Mouse (Mus musculus) liver, embryonic 14.5 days (tissue): Measurements from ENCODE around the gene Fgf4.

ENCODE experiments used
- CTCF ChIP-seq: IDR thresholded peaks from 2 replicates; pipeline ENCODE4 v1.5.1; 2016; ENCODE audit warnings: antibody characterized with exemption, low read depth, control low read depth
- EP300 ChIP-seq: IDR thresholded peaks from 2 replicates; pipeline ENCODE4 v1.6.1; 2016; ENCODE audit warnings: antibody characterized with exemption, low read depth

DNA sequence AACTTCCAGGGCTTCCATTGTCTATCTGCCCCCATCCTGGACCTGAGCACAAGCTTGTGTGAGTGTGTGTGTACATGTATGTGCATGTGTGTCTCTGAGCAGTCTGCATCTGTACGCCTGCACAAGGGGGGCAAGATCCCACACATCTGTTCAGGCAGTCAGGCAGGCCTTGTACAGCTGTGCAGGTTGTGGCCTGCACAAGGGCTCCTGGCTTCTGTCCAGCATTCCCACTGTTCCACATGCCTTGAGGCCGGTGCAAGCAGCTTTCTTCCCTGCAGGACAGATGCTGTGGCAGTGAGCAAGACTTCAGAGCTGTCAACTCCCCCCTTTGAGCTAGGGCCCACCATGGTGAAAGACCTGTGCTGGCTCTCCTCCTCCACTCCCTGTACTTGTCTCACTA lies 35.9 kb downstream of the Fgf4 start:
- no peak for TF ChIP-seq EP300
- no peak for TF ChIP-seq CTCF
